Mouse (Mus musculus) spleen, adult 12 weeks (tissue): Measurements from ENCODE around the gene Kremen2.
"Not testable (repeated sequence)": the region's sequence is repeated elsewhere in the genome, so short reads cannot be mapped to it uniquely, and the experiment has no call there.

Source experiments
- DNase-seq: peaks from one replicate; pipeline ENCODE4 v3.0.0; 2022; ENCODE audit warnings: low spot score

The Kremen2 gene

GRCm38 (mm10) chr17:23745301-23746251 is at the start of gene Kremen2:
Gene Kremen2 (minus strand): TSS chr17:23745833.
- no peak for DNase-seq

GRCm38 (mm10) chr17:23795323-23795722 is 49.7 kb upstream of the Kremen2 start:
- no peak for DNase-seq

GRCm38 (mm10) chr17:23791079-23791357 is 45.4 kb upstream of the Kremen2 start:
- no peak for DNase-seq

GRCm38 (mm10) chr17:23790269-23791078 is 44.8 kb upstream of the Kremen2 start, which contains the start of gene Srrm2:
Gene Srrm2 (plus strand): TSS chr17:23790532.
- no peak for DNase-seq

GRCm38 (mm10) chr17:23789749-23790268 is 44.2 kb upstream of the Kremen2 start:
- no peak for DNase-seq

GRCm38 (mm10) chr17:23788973-23789372 is 43.3 kb upstream of the Kremen2 start:
- DNase-seq = no peak

- DNase-seq = no peak
Observed at GRCm38 (mm10) chr17:23786510-23786931, 40.9 kb upstream of the Kremen2 start.

GRCm38 (mm10) chr17:23785561-23786471 is 40.2 kb upstream of the Kremen2 start, which contains the start of gene Flywch2:
Gene Flywch2 (minus strand): TSS chr17:23786081.
- peak; percentile 56 for DNase-seq

GRCm38 (mm10) chr17:23783352-23783751 is 37.7 kb upstream of the Kremen2 start:
- no peak for DNase-seq

GRCm38 (mm10) chr17:23778447-23778846 is 32.8 kb upstream of the Kremen2 start:
- DNase-seq = no peak

- DNase-seq = no peak
Observed at GRCm38 (mm10) chr17:23777141-23777540, 31.5 kb upstream of the Kremen2 start.

GRCm38 (mm10) chr17:23776216-23776615 is 30.6 kb upstream of the Kremen2 start:
- no peak for DNase-seq

GRCm38 (mm10) chr17:23774090-23774489 is 28.5 kb upstream of the Kremen2 start:
- DNase-seq = peak; percentile 47

GRCm38 (mm10) chr17:23773676-23774075 is 28.0 kb upstream of the Kremen2 start:
- no peak for DNase-seq

- DNase-seq = not testable (repeated sequence)
Observed at GRCm38 (mm10) chr17:23772219-23772556, 26.6 kb upstream of the Kremen2 start.

GRCm38 (mm10) chr17:23771284-23772218 is 25.9 kb upstream of the Kremen2 start, which contains the start of gene Flywch1:
Gene Flywch1 (minus strand): TSS chr17:23771602.
- peak; percentile 91 for DNase-seq

GRCm38 (mm10) chr17:23770896-23771283 is 25.3 kb upstream of the Kremen2 start:
- DNase-seq = peak; percentile 12

- DNase-seq = no peak
Observed at GRCm38 (mm10) chr17:23770493-23770892, 24.9 kb upstream of the Kremen2 start.

- DNase-seq = no peak
Observed at GRCm38 (mm10) chr17:23762976-23763375, 17.3 kb upstream of the Kremen2 start.

- DNase-seq = no peak
Observed at GRCm38 (mm10) chr17:23761155-23761554, 15.5 kb upstream of the Kremen2 start.
